Mouse (Mus musculus): Measurements from ENCODE around the gene 2010109A12Rik.

Gene 2010109A12Rik

GRCm38 (mm10) chr5:93206109-93207005, at the start of gene 2010109A12Rik, which contains the start of gene Ccni:
TSS of gene 2010109A12Rik (plus strand) at chr5:93206518.
TSS of gene Ccni (minus strand) at chr5:93206495.
- POLR2A ChIA-PET = interaction anchor here in 3 of 4 experiments (0.6 to 3.1 kb wide), 13 partner anchors 10 to 187 kb away, joined by 3 to 27 read pairs (median 3); partner anchors contain the start of gene Ccng2 (in 2 of the 3)
- CTCF ChIA-PET = interaction anchor here in 1 of 4 experiments (1.0 kb wide), 1 partner anchor 122 kb away, joined by 3 read pairs; no protein-coding TSS in a partner anchor

- POLR2A ChIA-PET = interaction anchor here in 1 of 4 experiments (1.3 kb wide), 1 partner anchor 177 kb away, joined by 4 read pairs; no protein-coding TSS in a partner anchor
- CTCF ChIA-PET = interaction anchor here in 2 of 4 experiments (0.6 to 1.1 kb wide), 2 partner anchors 8 to 120 kb away, joined by 3 to 4 read pairs; no protein-coding TSS in a partner anchor
These were observed 42.8 kb upstream of the 2010109A12Rik start for GRCm38 (mm10) chr5:93163541-93163940.

GRCm38 (mm10) chr5:93167919-93168516, 38.3 kb upstream of the 2010109A12Rik start:
- CTCF ChIA-PET = interaction anchor here in 2 of 4 experiments (0.9 to 1.6 kb wide), 6 partner anchors 10 to 440 kb away, joined by 3 to 4 read pairs (median 4); partner anchors contain the start of gene Sept11 (in 1 of the 2)
- POLR2A ChIA-PET = interaction anchor here (0.7 to 4.9 kb wide), 16 partner anchors 10 to 181 kb away, joined by 3 to 20 read pairs (median 4); partner anchors contain the start of genes 2010109A12Rik (in 1 of the 4), Ccni (in 1 of the 4) and Sept11 (in 1 of the 4)

GRCm38 (mm10) chr5:93168654-93169053, 37.7 kb upstream of the 2010109A12Rik start:
- POLR2A ChIA-PET = interaction anchor here in 3 of 4 experiments (0.7 to 4.9 kb wide), 12 partner anchors 9 to 181 kb away, joined by 3 to 20 read pairs (median 3); partner anchors contain the start of genes 2010109A12Rik (in 1 of the 3) and Ccni (in 1 of the 3)
- CTCF ChIA-PET = interaction anchor here in 2 of 4 experiments (0.6 to 1.6 kb wide), 4 partner anchors 9 to 75 kb away, joined by 3 to 4 read pairs (median 3); partner anchors contain the start of gene Sept11 (in 1 of the 2)

- CTCF ChIA-PET = interaction anchor here in 2 of 4 experiments (0.7 to 1.0 kb wide), 2 partner anchors 9 to 15 kb away, joined by 3 read pairs; no protein-coding TSS in a partner anchor
- POLR2A ChIA-PET = interaction anchor here in 2 of 4 experiments (0.8 to 4.9 kb wide), 5 partner anchors 9 to 79 kb away, joined by 3 to 20 read pairs (median 3); no protein-coding TSS in a partner anchor
These were observed 34.9 kb upstream of the 2010109A12Rik start for GRCm38 (mm10) chr5:93171420-93171819.

GRCm38 (mm10) chr5:93172536-93172935, 33.8 kb upstream of the 2010109A12Rik start:
- ChIA-PET CTCF (interaction anchor here in 1 of 4 experiments (0.7 kb wide), 1 partner anchor 202 kb away, joined by 3 read pairs; no protein-coding TSS in a partner anchor), POLR2A (interaction anchor here in 2 of 4 experiments (0.6 to 0.9 kb wide), 2 partner anchors 17 to 33 kb away, joined by 3 to 4 read pairs; no protein-coding TSS in a partner anchor)

- POLR2A ChIA-PET = interaction anchor here in 2 of 4 experiments (0.8 to 1.5 kb wide), 3 partner anchors 13 to 93 kb away, joined by 3 to 5 read pairs (median 4); partner anchors contain the start of genes Ccng2 (in 1 of the 2) and Sept11 (in 1 of the 2)
- CTCF ChIA-PET = interaction anchor here in 2 of 4 experiments (0.7 to 1.0 kb wide), 2 partner anchors 123 to 214 kb away, joined by 3 read pairs; no protein-coding TSS in a partner anchor
These were observed 31.6 kb upstream of the 2010109A12Rik start for GRCm38 (mm10) chr5:93174675-93175074.

- ChIA-PET POLR2A (interaction anchor here in 3 of 4 experiments (0.6 to 2.1 kb wide), 10 partner anchors 8 to 173 kb away, joined by 3 to 9 read pairs (median 4); no protein-coding TSS in a partner anchor), CTCF (interaction anchor here in 1 of 4 experiments (1.7 kb wide), 1 partner anchor 11 kb away, joined by 4 read pairs; no protein-coding TSS in a partner anchor)
These were observed 27.7 kb upstream of the 2010109A12Rik start for GRCm38 (mm10) chr5:93178616-93179015.

- ChIA-PET POLR2A (interaction anchor here (0.6 to 3.2 kb wide), 10 partner anchors 10 to 162 kb away, joined by 3 to 20 read pairs (median 4); partner anchors contain the start of gene Ccng2 (in 1 of the 4)), CTCF (interaction anchor here in 1 of 4 experiments (1.0 kb wide), 1 partner anchor 143 kb away, joined by 4 read pairs; no protein-coding TSS in a partner anchor)
These were observed 26.1 kb upstream of the 2010109A12Rik start for GRCm38 (mm10) chr5:93180252-93180651.

- ChIA-PET POLR2A (interaction anchor here in 2 of 4 experiments (1.0 to 1.8 kb wide), 4 partner anchors 16 to 91 kb away, joined by 3 to 5 read pairs (median 4); no protein-coding TSS in a partner anchor), CTCF (interaction anchor here in 1 of 4 experiments (0.5 kb wide), 1 partner anchor 171 kb away, joined by 3 read pairs; no protein-coding TSS in a partner anchor)
These were observed 23.0 kb upstream of the 2010109A12Rik start for GRCm38 (mm10) chr5:93183311-93183710.

- POLR2A ChIA-PET = no interaction called here
- CTCF ChIA-PET = interaction anchor here in 1 of 4 experiments (0.6 kb wide), 1 partner anchor 9 kb away, joined by 9 read pairs; no protein-coding TSS in a partner anchor
These were observed 21.8 kb upstream of the 2010109A12Rik start for GRCm38 (mm10) chr5:93184548-93184947.

GRCm38 (mm10) chr5:93189607-93190006, 16.7 kb upstream of the 2010109A12Rik start:
- POLR2A ChIA-PET = interaction anchor here in 1 of 4 experiments (0.7 to 4.5 kb wide), 5 partner anchors 10 to 93 kb away, joined by 4 to 16 read pairs (median 5); no protein-coding TSS in a partner anchor
- CTCF ChIA-PET = interaction anchor here in 2 of 4 experiments (0.5 to 0.7 kb wide), 2 partner anchors 27 to 205 kb away, joined by 3 read pairs; no protein-coding TSS in a partner anchor

- POLR2A ChIA-PET = interaction anchor here in 2 of 4 experiments (0.8 to 4.5 kb wide), 6 partner anchors 9 to 77 kb away, joined by 3 to 16 read pairs (median 5); partner anchors contain the start of gene Ccng2 (in 1 of the 2)
- CTCF ChIA-PET = interaction anchor here in 1 of 4 experiments (0.5 kb wide), 1 partner anchor 485 kb away, joined by 4 read pairs; no protein-coding TSS in a partner anchor
These were observed 15.9 kb upstream of the 2010109A12Rik start for GRCm38 (mm10) chr5:93190428-93190827.

GRCm38 (mm10) chr5:93198232-93198631, 8.1 kb upstream of the 2010109A12Rik start:
- ChIA-PET POLR2A (interaction anchor here in 1 of 4 experiments (0.6 to 1.8 kb wide), 5 partner anchors 7 to 193 kb away, joined by 3 to 6 read pairs (median 3); no protein-coding TSS in a partner anchor), CTCF (interaction anchor here in 1 of 4 experiments (0.6 kb wide), 1 partner anchor 125 kb away, joined by 4 read pairs; no protein-coding TSS in a partner anchor)

GRCm38 (mm10) chr5:93201181-93201580, 5.1 kb upstream of the 2010109A12Rik start:
- ChIA-PET POLR2A (interaction anchor here in 2 of 4 experiments (1.0 to 1.6 kb wide), 3 partner anchors 21 to 108 kb away, joined by 3 to 4 read pairs (median 4); partner anchors contain the start of genes Ccng2 (in 1 of the 2) and Sept11 (in 1 of the 2)), CTCF (no interaction called here)

- ChIA-PET CTCF (no interaction called here), POLR2A (interaction anchor here in 3 of 4 experiments (0.7 to 3.1 kb wide), 18 partner anchors 8 to 450 kb away, joined by 3 to 27 read pairs (median 3); partner anchors contain the start of gene Ccng2 (in 3 of the 3))
These were observed 778 bp upstream of the 2010109A12Rik start for GRCm38 (mm10) chr5:93205371-93206108.

Measured in embryonic stem cell, embryonic (primary cell).